In the genomic region with DNA sequence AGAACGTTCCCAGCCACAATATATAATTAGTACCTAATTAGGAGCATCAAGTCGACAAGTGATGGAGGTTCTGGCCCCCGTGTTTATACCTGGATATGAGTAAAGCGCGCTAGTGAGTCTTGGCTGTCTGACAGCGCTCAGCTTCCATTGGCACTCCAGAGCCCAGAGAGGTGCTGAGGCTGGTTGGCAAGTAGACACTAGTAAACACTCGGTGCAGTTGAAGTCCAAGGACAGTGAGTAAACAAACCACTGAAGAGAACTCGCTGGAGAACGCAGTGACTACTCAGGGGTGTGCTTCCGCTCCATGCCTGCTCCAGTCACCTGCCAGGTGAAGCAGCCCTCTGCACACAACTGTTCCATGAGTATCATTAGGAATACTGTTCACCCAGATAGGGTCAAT, we compare ENCODE assay signal across 34 mouse cellular contexts.
"Had no signal": no experiment of that assay in that cellular context is flagged by ENCODE, and none has a peak within 500 bp of the region (broad histone marks: within the 10 kb centered on the region; RNA-seq: fewer than 3 reads in every experiment).

No protein-coding gene starts in this region.

- H3K4me3 ChIP-seq: heart, embryonic 12.5 days; heart, embryonic 13.5 days; heart, embryonic 15.5 days; hindbrain, embryonic 10.5 days; hindbrain, embryonic 12.5 days; hindbrain, embryonic 13.5 days; hindbrain, embryonic 15.5 days; intestine, embryonic 15.5 days; kidney, embryonic 15.5 days; layer of hippocampus, adult 2 months; left cerebral cortex, adult 2 months had no signal

- H3K9ac ChIP-seq: heart, embryonic 12.5 days; heart, embryonic 13.5 days; heart, embryonic 15.5 days; hindbrain, embryonic 12.5 days; hindbrain, embryonic 13.5 days; hindbrain, embryonic 14.5 days; hindbrain, embryonic 15.5 days; intestine, embryonic 15.5 days; kidney, embryonic 15.5 days had no signal

- H3K9me3 ChIP-seq: heart, embryonic 13.5 days; heart, embryonic 15.5 days; hindbrain, embryonic 10.5 days; hindbrain, embryonic 12.5 days; hindbrain, embryonic 15.5 days; intestine, embryonic 15.5 days; kidney, embryonic 15.5 days had no signal

- H3K27ac ChIP-seq: heart, embryonic 13.5 days; heart, embryonic 15.5 days; hindbrain, embryonic 10.5 days; hindbrain, embryonic 12.5 days; hindbrain, embryonic 13.5 days; hindbrain, embryonic 14.5 days; hindbrain, embryonic 15.5 days; hindbrain, postnatal 0 days; intestine, embryonic 15.5 days; kidney, embryonic 15.5 days; kidney, postnatal 0 days; layer of hippocampus, adult 2 months; left cerebral cortex, adult 2 months had no signal

- H3K36me3 ChIP-seq: heart, embryonic 12.5 days; heart, embryonic 13.5 days; heart, embryonic 15.5 days; hindbrain, embryonic 10.5 days; hindbrain, embryonic 12.5 days; hindbrain, embryonic 13.5 days; hindbrain, embryonic 15.5 days; intestine, embryonic 15.5 days; kidney, embryonic 15.5 days had no signal

- H3K4me1 ChIP-seq: heart, embryonic 12.5 days; heart, embryonic 13.5 days; heart, embryonic 15.5 days; hindbrain, embryonic 10.5 days; hindbrain, embryonic 12.5 days; hindbrain, embryonic 13.5 days; hindbrain, embryonic 15.5 days; intestine, embryonic 15.5 days; kidney, embryonic 15.5 days had no signal

- DNase-seq: heart, postnatal 14 days; heart, postnatal 36 days; heart, postnatal 4 days; kidney, adult 11 months; kidney, adult 18-20 months; kidney, adult 2 months; kidney, adult 8-10 months; kidney, adult 9 months; kidney, postnatal 10 days; kidney, postnatal 14 days; kidney, postnatal 25 days; kidney, postnatal 36 days; kidney, postnatal 4 days; layer of hippocampus, adult 9-11 months; layer of hippocampus, postnatal 36 days had no signal

- ATAC-seq: hindbrain, embryonic 16.5 days; hindbrain, postnatal 0 days; inflammation-experienced regulatory T-cells, adult 6 months; intestine, embryonic 15.5 days; intestine, embryonic 16.5 days; intestine, postnatal 0 days had no signal

- H3K27me3 ChIP-seq: heart, embryonic 12.5 days; heart, embryonic 13.5 days; heart, embryonic 15.5 days; hindbrain, embryonic 12.5 days; hindbrain, embryonic 13.5 days; hindbrain, embryonic 15.5 days; intestine, embryonic 15.5 days; kidney, embryonic 15.5 days had no signal

- H3K4me2 ChIP-seq: heart, embryonic 11.5 days; heart, embryonic 12.5 days; heart, embryonic 13.5 days; heart, embryonic 15.5 days; hindbrain, embryonic 12.5 days; hindbrain, embryonic 13.5 days; hindbrain, embryonic 14.5 days; hindbrain, embryonic 15.5 days; intestine, embryonic 15.5 days; kidney, embryonic 15.5 days had no signal
